Mouse (Mus musculus): ENCODE measurements around the gene Gm1993. TPM values are rescaled to one million over a fixed set of nuclear protein-coding genes. Genes with fewer than 3 reads are reported as not detected.
"Not testable (repeated sequence)": the region's sequence is repeated elsewhere in the genome, so short reads cannot be mapped to it uniquely, and the experiment has no call there.

Gm1993 gene
- total RNA-seq (2021): not detected
- long read RNA-seq: 0 reads

DNA sequence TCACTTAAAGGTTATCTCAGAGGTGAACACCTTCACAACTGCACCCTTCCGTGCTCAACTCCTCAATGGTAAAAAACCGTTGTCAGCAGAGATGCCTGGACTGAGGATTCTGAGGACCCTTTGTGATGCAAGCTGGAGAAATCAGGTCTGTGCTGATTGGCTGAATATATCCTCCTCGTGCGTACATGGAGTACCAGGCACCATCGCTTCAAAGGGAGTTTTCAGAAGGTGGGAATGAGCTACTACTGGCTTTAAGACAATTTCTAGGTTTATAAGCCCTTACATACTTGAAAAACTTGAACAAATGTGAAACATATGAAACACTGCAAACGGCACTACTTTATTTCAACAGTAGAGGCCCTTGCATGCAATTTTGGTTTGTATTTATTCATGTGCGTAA, at the start of gene Gm1993:
Gm1993 (minus strand) TSS at position 101 of the 400 bp plus-strand sequence.
- not testable (repeated sequence) for DNase-seq (ENCODE audit: low spot score in 2 of 2)

All from layer of hippocampus, adult 18-20 months (tissue).